Mouse (Mus musculus) spleen, embryonic (tissue): ENCODE data around the gene Zfp112.
"Not testable (repeated sequence)": the region's sequence is repeated elsewhere in the genome, so short reads cannot be mapped to it uniquely, and the experiment has no call there.

ENCODE experiments used
- CTCF ChIA-PET: fragments of 350-600 bp; sonication (Branson Sonifier 250); formaldehyde crosslinking; loops from one replicate; lab custom pipeline; 2022; lab: Charles Lee

Zfp112 gene

DNA sequence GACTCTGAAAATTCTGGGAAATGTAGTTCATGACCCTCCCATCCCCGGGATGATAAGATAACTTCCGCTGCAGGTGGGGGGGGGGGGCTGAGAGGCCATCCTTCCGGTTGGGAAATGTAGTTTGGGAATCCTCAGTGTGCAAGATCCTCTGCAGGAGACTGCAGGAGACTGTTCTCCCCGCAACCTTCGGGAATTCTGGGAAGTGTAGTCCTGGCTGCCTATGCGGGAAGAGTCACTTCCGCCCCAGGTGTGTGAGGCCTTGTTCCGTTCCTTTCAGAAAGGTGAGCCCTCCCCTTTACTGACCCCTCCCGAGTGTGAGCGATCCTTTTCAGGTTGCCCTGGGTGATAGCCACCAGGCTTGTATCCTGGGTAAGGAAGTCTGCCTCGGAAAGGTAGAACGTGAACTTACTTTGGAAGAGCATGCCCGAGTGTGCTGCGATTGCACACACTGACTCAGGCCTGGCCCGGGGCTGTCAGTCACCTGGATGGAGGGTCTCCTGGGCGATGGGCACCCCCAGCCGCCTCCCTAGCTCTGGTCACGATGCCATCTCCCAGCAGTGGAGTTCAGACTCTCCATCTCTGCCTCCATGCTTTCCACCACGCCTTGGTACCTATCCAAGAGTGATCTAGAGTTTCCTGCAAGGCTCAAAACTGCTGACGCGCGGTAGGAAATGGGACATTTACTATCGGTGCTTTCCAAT, at the start of gene Zfp112:
TSS of gene Zfp112 (plus strand) at position 159 of the 701 bp plus-strand sequence.
- CTCF ChIA-PET = interaction anchor here (0.5 kb wide), 1 partner anchor 852 kb away, joined by 3 read pairs; no protein-coding TSS in a partner anchor

DNA sequence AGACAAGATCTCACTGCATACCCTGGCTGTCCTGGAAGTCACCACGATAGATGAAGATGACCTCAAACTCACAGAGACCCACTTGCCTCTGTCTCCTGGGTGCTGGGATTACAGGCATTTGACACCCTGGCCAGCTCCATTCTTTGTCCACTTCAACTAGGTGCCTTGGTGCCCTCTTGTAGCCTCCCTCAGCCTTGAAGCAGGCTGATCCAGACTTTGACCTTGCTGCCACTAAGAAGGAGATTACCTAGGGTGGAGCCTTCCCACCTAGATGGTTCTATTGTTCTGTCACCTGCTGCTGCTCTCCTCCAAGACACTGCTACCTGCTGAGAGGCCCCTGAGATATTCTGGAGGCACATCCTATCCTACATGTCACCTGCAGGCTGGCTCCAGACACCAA, 37.7 kb upstream of the Zfp112 start:
- CTCF ChIA-PET = not testable (repeated sequence)

DNA sequence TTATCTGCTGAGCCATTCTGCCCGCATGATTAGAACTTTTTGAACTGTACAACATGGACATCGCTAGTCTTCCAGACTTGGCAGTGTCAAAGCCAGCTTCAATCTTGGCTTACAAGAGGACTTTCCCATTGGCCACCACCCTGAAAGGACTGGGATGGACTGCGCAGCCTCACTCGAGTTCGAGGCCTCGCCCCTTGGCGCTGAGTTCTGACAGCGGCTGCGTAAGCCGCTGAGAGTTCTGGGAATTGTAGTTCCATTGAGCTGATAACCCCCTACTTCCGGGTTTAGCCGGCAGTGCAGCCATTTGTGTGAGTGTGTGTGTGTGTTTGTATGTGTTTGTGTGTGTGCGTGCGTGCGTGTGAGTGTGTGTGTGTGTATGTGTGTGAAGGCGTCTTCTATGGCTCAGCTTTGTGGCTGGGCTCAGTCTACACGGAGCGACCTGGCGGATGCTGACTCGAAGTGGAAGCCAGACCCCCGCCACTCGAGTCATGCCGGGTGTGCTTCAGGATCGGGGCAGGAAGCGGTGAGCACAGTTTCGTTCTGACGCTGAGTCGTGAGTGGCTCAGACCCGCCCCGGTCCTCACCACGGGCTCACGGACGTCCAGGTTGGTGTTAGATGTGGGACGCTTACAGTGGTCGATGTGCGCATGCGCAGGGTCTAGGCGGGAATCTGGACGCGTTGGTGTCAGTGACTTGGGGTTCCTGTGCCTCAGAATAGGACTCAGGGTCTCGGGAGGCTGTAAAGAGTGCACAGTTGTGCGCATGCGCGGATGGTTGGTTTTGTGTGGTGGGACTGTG, 30.3 kb upstream of the Zfp112 start, which contains the start of gene Zfp180:
TSS of gene Zfp180 (plus strand) at position 291 of the 798 bp plus-strand sequence.
- CTCF ChIA-PET = no interaction called here

DNA sequence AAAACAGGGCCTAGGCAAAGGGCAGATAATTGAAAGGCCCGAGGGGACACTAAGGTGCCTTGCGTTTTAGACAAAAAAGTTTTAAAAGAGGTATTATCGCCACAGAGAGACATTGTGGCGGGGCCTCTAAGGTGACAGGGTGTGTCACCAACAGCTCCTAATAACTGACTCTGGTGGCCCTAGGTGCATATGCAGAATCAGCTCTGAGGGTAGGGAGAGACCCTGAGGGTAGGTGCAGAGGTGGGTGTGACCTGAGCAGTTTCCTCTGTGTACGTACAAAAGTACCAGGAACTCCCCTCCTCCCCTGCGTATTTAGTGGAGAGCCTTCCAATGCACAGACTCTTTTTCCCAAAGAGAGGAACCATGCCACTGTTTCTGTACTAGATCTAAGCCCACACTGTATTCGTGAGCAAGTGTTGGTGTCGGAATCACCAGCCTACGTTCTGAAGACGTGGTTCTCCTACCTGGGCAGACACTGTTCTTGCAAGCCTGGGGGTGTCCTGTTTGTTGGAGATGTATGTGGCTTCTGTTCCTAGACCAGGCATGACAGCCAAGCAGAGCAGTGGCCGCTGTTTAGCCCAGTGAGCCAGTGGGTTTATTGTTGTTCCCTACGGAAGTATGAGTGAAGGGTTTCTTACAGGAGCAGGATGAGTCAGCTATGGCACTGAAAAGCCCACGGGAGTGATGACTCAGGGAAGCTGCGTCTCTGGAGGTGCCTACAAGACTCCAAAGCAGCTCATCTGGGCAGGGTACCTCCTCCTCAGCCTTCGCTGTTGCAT, 29.5 kb upstream of the Zfp112 start:
- CTCF ChIA-PET = no interaction called here

DNA sequence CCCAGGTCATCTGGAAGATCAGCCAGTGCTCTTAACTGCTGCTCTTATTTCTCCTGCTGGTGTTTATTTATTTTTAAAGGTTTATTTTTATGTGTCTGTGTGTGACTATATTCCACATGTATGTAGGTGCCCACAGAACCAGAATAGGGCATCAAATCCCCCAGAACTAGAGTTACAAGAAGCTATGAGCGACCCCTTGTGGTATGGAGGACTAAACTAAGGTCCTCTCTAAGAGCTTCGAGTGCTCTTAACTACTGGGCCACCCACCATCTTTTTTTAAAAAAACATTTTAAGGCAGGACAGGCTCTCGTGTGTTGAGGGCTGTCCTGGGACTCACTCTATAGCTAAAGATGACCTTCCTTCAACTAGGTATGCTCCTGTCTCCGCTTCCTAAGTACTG, 25.2 kb upstream of the Zfp112 start:
- CTCF ChIA-PET = no interaction called here

DNA sequence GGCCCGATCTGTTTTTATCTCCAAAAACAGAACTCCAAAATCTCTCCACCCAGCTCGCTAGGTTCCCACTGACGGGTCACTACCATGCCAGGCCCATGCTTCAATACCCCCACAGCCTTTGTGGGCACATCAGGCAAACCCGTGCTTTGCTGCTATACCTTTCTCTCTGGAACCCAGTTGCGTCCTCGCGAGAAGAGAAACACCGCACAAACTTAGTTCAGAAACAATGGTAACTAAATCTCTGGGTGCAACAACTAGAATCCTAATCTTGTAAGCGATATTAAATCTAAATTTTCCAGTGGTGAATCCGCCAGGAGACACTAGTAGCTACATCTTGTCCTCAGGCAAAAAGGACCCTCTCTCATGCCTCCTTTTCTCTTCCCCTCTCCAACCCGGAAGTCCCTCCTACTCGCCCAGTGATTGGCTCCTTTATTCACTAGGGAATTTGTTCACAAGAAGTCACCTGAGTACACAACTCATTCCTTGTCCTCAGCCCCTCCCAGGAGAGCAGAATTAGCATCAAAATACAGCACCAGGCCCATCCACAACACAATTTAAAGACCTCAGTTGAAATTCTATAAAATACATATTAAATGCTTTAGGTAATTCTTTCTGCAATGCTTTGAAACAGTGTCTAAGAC, 24.5 kb upstream of the Zfp112 start:
- CTCF ChIA-PET = no interaction called here

DNA sequence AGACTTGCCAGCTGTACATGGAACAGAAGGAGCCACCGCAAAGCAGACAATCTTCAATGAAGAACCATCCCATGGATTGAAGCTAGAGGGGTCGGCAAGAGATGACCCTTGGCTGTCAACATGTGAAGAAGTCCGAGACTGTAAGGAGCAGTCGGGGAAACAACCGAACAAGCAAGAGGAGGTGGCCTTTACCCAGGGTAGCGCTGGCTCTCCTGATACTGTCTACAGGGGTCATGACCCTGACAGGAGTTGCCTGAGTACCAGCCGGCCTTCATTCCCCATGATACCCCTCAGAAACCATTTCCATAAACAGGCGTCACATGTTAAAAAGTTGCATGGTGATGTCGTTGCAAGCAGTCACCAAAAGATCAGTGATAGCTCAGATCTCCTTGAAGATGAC, 7.7 kb upstream of the Zfp112 start:
- CTCF ChIA-PET = no interaction called here

DNA sequence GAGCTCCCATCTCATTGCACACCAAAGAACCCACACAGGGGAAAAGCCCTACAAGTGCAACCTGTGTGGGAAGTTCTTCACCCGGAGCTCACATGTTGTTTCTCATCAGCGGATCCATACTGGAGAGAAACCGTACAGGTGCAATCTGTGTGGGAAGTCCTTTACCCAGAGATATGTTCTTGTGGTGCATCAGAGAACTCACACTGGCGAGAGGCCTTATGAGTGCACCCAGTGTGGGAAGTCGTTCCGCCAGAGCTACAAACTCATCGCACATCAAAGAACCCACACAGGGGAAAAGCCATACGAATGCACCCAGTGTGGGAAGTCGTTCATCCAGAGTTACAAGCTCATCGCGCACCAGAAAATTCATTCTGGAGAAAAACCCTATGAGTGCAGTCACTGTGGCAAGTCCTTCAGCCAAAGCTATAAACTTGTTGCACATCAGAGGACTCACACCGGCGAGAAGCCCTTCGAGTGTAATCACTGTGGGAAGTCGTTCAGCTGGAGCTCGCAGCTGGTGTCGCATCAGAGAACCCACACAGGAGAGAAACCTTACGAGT, 6.9 kb upstream of the Zfp112 start:
- CTCF ChIA-PET = no interaction called here

DNA sequence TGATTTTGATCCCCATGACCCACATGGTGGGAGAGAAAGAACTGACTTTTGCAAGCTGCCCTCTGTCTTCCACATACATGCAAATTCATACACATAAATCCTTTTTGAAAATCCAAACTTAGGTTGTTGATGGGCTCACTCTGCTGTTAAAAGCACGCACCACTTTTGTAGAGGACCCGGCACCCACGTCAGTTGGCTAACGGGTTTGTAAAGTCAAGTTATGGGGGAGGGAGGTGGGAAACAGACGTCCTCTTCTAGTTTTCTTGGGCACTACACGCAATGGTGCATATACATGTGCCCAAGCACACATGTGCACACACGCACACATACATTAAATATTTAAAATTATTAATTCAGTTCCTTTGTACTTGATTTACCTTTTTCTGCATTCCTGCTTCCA, 1.3 kb upstream of the Zfp112 start:
- CTCF ChIA-PET = no interaction called here

DNA sequence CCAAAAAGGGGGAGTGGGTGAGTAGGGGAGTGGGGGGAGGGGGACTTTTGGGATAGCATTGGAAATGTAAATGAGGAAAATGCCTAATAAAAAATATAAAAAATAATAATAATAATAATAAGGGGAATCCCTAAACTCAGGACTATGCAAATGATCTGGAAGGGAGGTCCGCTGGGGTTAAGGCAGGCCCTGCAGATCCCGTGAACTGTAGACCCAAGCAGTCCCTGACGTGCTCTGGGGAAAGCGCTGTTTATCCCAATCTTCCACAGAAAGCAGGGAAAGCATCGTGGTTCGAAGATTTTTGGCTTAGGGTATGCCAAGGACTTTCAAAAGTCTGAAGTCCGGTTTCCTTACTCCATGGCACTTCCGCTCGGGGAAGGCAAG, 350 bp upstream of the Zfp112 start:
- CTCF ChIA-PET = no interaction called here

DNA sequence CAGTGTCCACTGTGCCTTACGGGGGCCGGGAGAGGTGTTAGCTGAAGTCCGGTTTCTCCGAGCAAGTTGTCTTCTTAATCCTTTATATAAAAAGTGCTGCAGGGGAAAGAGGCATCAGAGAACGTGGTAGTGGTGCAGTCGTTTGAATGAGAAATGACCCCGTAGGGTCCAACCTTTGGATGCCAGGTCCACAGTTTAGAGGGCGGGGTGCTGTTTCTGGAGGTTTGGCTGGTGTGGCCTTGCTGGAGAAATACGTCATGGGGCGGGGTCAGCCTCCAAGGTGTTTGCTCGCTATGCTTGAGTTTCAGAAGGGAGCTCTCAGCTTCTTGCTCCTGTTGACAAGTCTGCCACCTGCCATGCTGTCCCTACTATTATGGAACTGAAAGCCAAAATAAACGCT, 887 bp downstream of the Zfp112 start:
- CTCF ChIA-PET = no interaction called here

DNA sequence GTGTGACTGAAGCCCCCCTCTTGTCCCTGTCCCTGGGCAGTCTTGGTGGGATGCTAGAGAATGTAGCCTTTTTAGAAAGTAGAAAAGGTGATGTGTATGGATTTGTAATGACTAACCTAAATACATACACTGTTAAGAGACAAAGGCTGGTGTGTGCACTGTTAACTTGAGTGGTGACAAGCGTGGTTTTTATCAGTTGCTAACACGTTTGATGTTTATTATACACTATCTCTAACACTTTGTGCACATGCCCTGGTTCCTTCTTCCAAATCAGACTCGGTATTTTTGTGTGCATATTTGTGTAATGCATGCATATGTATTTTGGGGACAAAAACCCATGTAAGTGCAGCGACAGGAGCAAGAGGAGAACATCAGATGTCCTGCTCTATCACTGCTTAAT, 4.5 kb downstream of the Zfp112 start:
- CTCF ChIA-PET = no interaction called here

DNA sequence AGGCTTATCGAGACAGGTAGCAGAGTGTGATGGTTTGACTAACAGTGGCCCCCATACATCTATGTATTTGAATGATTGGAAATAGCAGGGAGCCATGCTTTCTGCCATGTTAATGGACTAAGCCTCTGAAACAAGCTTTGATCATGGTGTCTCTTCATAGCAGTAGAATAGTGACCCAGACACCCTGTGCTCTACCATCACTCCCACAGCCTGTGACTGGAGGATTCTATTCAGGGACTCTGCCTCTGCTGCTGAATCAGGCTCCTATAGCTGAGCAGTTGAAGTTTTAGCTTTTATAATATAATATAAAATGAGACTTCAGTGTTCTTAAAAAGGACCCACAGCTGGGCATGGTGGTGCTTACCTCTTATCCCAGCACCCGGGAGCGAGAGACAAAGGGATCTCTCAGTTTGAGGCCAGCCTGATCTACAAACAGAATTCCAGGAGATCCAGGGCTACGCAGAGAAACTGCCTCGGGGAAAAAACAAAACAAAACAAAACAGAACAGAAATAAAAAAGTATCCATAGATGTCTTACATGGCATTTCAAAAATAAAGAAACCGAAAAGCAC, 21.4 kb downstream of the Zfp112 start:
- CTCF ChIA-PET = no interaction called here

DNA sequence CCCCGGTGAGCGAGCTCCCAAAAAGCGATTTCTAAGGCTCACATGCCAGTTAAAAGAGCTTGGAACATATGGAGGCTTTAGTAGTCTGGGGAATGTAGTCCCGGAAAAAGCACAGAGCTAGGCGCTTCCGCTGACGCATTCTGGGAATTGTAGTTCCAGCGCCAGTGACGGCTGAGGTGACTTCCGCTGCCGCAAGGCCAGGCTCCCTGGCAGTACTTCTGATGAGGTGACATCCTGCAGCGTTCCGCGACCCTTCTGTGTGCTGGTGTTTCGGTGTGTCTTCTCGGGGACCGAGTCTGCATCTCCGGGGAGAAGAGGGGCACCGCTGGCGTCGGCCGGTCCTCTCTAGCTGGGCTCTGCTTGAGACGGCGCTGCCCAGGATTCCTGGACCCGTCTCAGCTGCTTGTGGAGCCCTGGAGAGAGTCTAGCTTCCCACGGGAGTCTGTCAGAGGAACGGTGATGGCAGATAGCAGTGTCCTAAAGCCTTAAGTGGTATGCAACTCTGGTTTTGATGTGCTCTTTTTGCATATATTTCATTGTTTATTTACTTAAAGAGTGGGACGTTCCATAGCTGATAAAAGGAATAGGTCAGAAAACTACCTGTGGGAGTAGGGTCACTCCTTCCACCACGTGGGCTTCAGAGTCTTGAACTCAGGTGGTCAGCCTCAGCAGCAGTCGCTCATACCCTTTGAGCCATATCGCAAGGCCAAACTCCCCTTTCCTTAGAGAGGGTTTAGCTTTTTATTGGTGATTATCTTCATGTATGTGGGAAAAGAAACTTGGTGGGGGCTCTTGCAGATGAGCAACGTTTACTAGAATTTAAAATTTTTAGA, 22.1 kb downstream of the Zfp112 start, which contains the start of gene Zfp235:
TSS of gene Zfp235 (plus strand) at position 174 of the 833 bp plus-strand sequence.
- CTCF ChIA-PET = no interaction called here

DNA sequence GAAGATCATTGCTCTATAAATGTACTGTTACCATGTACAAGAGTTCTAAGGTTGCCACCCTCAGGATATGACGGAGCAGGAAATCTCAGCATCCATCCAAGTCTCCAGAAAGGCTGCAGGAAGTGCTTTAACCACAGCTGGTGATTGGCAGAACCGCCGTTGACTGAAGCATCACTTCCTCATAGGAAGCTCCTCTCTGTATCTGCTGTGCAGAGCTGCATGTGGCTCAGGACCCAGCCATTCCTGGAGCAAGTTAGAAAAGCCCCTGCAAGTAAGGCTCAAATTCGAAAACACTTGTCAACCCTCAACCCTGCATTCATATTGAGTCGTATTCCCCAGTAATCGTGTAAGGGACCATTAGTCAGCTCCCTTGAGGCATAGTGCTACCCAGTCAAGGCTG, 30.5 kb downstream of the Zfp112 start:
- CTCF ChIA-PET = no interaction called here

DNA sequence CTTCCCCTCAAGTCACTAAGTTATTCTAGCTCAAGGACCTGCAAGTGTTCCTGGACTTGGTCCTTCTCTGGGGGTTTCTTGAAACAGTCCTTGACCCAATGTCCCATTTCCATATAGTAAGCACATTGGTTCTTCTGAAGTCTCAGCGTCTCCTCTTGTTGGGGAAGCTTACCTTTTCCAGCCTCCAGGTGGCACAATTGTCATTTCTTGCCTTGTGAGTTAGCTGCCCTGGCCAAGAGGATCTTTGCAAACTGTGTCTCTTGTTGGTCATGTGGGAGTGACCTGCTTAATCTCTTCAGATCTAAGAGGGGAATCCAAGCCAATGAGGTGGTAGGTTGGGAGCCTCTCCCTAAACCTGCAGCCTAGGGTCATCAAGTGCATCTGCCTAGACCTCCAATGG, 41.2 kb downstream of the Zfp112 start:
- CTCF ChIA-PET = no interaction called here

DNA sequence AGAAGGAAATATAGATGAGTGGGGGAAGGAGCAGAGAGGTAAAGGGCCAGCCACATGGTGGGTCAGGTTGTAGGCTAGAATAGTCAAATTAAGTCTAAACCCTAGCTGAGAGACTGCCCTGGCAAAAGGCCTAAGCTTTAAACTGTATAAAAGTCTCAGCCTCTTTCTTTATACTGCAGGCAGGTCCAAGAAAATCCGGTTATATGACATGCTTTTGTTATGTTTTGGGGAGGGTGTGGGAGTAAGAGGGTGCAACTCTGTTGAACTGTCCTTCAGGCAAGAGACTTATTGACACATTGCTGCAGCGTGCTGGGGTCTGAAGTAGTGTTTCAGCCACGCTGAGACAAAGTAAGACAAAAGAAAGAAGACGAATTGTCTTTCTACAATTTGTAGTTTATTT, 60.1 kb downstream of the Zfp112 start:
- CTCF ChIA-PET = no interaction called here

DNA sequence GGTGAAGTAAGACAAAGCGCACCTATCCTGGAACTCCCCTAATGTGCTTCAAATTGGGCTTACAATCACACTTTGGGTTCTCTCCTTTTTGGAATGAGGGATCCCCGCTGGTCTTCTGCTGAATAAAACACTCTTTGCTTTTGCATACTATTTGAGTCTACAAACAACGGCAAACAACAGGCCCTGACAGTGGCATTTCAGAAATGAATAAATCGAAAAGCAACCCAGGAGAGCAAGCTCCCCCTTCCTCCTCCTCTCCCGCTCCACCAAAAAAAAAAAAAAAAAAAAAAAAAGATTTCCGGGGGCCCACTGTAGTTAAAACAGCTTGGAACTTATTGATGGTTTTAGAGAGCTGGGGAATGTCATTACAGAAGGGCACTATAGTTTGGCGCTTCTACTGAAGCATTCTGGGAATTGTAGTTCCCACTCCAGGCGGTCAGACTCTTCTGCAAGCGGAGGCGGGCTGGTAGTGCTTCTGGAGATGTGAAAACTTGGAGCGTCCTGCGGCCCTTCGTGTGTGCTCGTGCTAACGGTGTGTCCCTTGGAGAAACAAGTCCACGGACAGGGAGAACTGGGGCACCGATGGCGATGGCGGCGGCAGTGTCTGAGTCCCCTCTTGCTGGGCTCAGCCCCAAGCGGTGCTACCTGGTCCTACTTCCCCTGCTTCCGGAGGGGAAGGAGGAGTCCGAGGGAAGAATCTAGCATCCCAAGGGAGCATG, 62.7 kb downstream of the Zfp112 start, which contains the start of gene Zfp114:
TSS of gene Zfp114 (plus strand) at position 443 of the 719 bp plus-strand sequence.
- CTCF ChIA-PET = interaction anchor here (0.6 kb wide), 1 partner anchor 127 kb away, joined by 9 read pairs; no protein-coding TSS in a partner anchor

DNA sequence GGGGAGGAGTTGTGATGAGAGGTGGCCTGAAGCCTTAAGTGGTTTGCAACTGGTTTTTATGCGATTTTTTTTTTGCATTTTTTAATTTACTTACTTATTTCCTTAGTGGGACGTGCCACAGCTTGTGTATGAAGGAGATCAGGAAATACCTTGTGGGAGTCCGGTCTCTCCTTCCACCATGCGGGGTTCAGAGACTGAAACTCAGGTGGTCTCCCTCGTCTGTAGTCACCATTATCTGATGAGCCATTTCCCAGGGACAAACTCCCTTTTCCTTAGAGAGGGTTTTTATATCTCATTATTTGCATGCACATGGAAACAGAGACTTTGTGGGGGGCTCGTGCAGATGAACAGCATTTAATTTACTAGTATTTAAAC, 63.2 kb downstream of the Zfp112 start:
- CTCF ChIA-PET = interaction anchor here (0.6 kb wide), 1 partner anchor 126 kb away, joined by 9 read pairs; no protein-coding TSS in a partner anchor
